Mouse (Mus musculus): ENCODE data around the gene Jmjd1c. TPM values are rescaled to one million over a fixed set of nuclear protein-coding genes. Genes with fewer than 3 reads are reported as not detected.

Jmjd1c gene
- total and polyA plus RNA-seq, 2 experiments from 2014 or later = 45.1 to 63.8 TPM

GRCm38 (mm10) chr10:67154647-67155046 is 58.7 kb downstream of the Jmjd1c start:
- WGBS = 93% methylated on average over 3 of the region's 3 CpGs
- no peak overlapping the region for H3K4me2 ChIP-seq (ENCODE audit: low read depth, low read length, poor library complexity, severe bottlenecking)
- ATAC-seq (ENCODE audit: low FRiP score) (no peak), DNase-seq (ENCODE audit: low spot score) (no peak)
- no peak overlapping the region for H3K27ac ChIP-seq (ENCODE audit: low read depth, low read length)
- H3K27me3 ChIP-seq (ENCODE audit: insufficient read depth, low read length) = no peaks in the 10 kb centered on the region
- H3K4me1 ChIP-seq (ENCODE audit: insufficient read depth, low read length) = no peaks in the 10 kb centered on the region
- H3K9me3 ChIP-seq (ENCODE audit: low read length) = no peaks in the 10 kb centered on the region
- H3K4me3 ChIP-seq (ENCODE audit: low read depth, low read length) = no peak overlapping the region
- H3K36me3 ChIP-seq (ENCODE audit: insufficient read depth, low read length) = no peaks in the 10 kb centered on the region
- no peak for TF ChIP-seq CTCF (IDR thresholded peaks at IDR 0.05)
- no peak overlapping the region for H3K9ac ChIP-seq (replicated peaks; ENCODE audit: low read length, poor library complexity, severe bottlenecking)

- H3K27me3 ChIP-seq (ENCODE audit: insufficient read depth, low read length) = no peaks in the 10 kb centered on the region
- no peak for DNase-seq (ENCODE audit: low spot score)
- no peaks in the 10 kb centered on the region for H3K4me1 ChIP-seq (ENCODE audit: insufficient read depth, low read length)
- no peaks in the 10 kb centered on the region for H3K9me3 ChIP-seq (ENCODE audit: low read length)
- 97% methylated on average over 1 of the region's 1 CpGs for WGBS
- H3K27ac ChIP-seq (ENCODE audit: low read depth, low read length) = no peak overlapping the region
- H3K9ac ChIP-seq (replicated peaks; ENCODE audit: low read length, poor library complexity, severe bottlenecking) = no peak overlapping the region
- no peaks in the 10 kb centered on the region for H3K36me3 ChIP-seq (ENCODE audit: insufficient read depth, low read length)
- no peak overlapping the region for H3K4me2 ChIP-seq (ENCODE audit: low read depth, low read length, poor library complexity, severe bottlenecking)
- no peak overlapping the region for H3K4me3 ChIP-seq (ENCODE audit: low read depth, low read length)
- TF ChIP-seq CTCF (IDR thresholded peaks at IDR 0.05) = no peak
- no peak for ATAC-seq (ENCODE audit: low FRiP score)
Observed at GRCm38 (mm10) chr10:67174049-67174448, 78.1 kb downstream of the Jmjd1c start.

DNA sequence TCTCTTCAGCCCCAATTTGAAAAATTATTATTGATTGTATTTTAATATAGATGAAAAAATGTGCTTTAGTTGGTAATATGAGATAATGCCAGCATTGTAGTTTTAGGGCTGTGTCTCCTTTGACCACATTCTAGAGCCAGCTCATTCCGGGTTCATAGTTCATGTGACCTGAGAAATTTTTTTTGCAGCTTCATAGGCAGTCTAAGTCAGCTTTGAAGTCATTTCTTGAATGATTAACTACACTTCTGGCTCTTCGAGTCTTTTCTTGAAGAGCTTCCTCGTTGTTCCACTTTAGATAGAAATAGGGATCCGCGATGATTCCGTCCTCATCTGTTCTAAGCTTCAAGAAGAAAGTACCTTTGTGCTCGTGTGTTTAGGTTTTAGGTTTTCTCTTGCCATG is 80.1 kb downstream of the Jmjd1c start:
- WGBS = 85% methylated on average over 7 of the region's 7 CpGs
- Histone ChIP-seq H3K9ac (replicated peaks; ENCODE audit: low read length, poor library complexity, severe bottlenecking) (no peak overlapping the region), H3K27me3 (ENCODE audit: insufficient read depth, low read length) (no peaks in the 10 kb centered on the region), H3K27ac (ENCODE audit: low read depth, low read length) (no peak overlapping the region), H3K4me3 (ENCODE audit: low read depth, low read length) (no peak overlapping the region), H3K36me3 (ENCODE audit: insufficient read depth, low read length) (no peaks in the 10 kb centered on the region), H3K4me2 (ENCODE audit: low read depth, low read length, poor library complexity, severe bottlenecking) (no peak overlapping the region), H3K4me1 (ENCODE audit: insufficient read depth, low read length) (no peaks in the 10 kb centered on the region), H3K9me3 (ENCODE audit: low read length) (no peaks in the 10 kb centered on the region)
- no peak for ATAC-seq (ENCODE audit: low FRiP score)
- DNase-seq (ENCODE audit: low spot score) = no peak
- TF ChIP-seq CTCF (IDR thresholded peaks at IDR 0.05) = no peak

DNA sequence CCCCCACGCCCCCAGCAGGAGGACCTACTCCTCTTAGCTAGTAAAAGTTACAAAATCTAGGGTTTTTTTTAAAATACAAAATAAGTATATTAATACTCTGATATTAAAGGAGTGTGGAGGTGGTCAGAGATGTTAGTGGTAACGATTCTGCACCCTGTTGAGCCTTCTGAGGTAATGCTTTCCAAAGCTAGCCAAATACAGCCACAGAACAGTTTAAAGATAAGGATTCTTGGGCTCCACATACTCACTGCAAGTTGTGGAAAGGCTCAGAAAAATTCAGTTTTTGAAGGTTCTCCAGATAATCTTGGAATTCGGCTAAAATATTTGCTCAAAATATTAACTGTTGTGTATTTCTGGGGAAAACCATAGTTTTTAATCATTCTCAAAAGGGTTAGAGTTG is 81.0 kb downstream of the Jmjd1c start:
- no peaks in the 10 kb centered on the region for H3K36me3 ChIP-seq (ENCODE audit: insufficient read depth, low read length)
- 65% methylated on average over 3 of the region's 3 CpGs for WGBS

GRCm38 (mm10) chr10:67177410-67177809 is 81.5 kb downstream of the Jmjd1c start:
- no peaks in the 10 kb centered on the region for H3K36me3 ChIP-seq (ENCODE audit: insufficient read depth, low read length)
- H3K9ac ChIP-seq (replicated peaks; ENCODE audit: low read length, poor library complexity, severe bottlenecking) = no peak overlapping the region
- no peak overlapping the region for H3K4me3 ChIP-seq (ENCODE audit: low read depth, low read length)
- H3K27me3 ChIP-seq (ENCODE audit: insufficient read depth, low read length) = no peaks in the 10 kb centered on the region
- H3K4me1 ChIP-seq (ENCODE audit: insufficient read depth, low read length) = no peaks in the 10 kb centered on the region
- ATAC-seq (ENCODE audit: low FRiP score) (no peak), DNase-seq (ENCODE audit: low spot score) (no peak)
- no peak for TF ChIP-seq CTCF (IDR thresholded peaks at IDR 0.05)
- no peak overlapping the region for H3K4me2 ChIP-seq (ENCODE audit: low read depth, low read length, poor library complexity, severe bottlenecking)
- H3K27ac ChIP-seq (ENCODE audit: low read depth, low read length) = no peak overlapping the region
- no peaks in the 10 kb centered on the region for H3K9me3 ChIP-seq (ENCODE audit: low read length)
- 78% methylated on average over 4 of the region's 4 CpGs for WGBS

More for the DNA sequence above, 81.0 kb downstream of the Jmjd1c start:
- Histone ChIP-seq H3K4me1 (ENCODE audit: insufficient read depth, low read length) (no peaks in the 10 kb centered on the region), H3K27ac (ENCODE audit: low read depth, low read length) (no peak overlapping the region), H3K9me3 (ENCODE audit: low read length) (no peaks in the 10 kb centered on the region), H3K4me3 (ENCODE audit: low read depth, low read length) (no peak overlapping the region), H3K9ac (replicated peaks; ENCODE audit: low read length, poor library complexity, severe bottlenecking) (no peak overlapping the region), H3K27me3 (ENCODE audit: insufficient read depth, low read length) (no peaks in the 10 kb centered on the region), H3K4me2 (ENCODE audit: low read depth, low read length, poor library complexity, severe bottlenecking) (no peak overlapping the region)
- no peak for DNase-seq (ENCODE audit: low spot score)
- ATAC-seq (ENCODE audit: low FRiP score) = no peak
- TF ChIP-seq CTCF (IDR thresholded peaks at IDR 0.05) = no peak

- ATAC-seq (ENCODE audit: low FRiP score) (no peak), DNase-seq (ENCODE audit: low spot score) (no peak)
- Histone ChIP-seq H3K27ac (ENCODE audit: low read depth, low read length) (no peak overlapping the region), H3K9ac (replicated peaks; ENCODE audit: low read length, poor library complexity, severe bottlenecking) (no peak overlapping the region), H3K27me3 (ENCODE audit: insufficient read depth, low read length) (no peaks in the 10 kb centered on the region), H3K9me3 (ENCODE audit: low read length) (no peaks in the 10 kb centered on the region), H3K4me2 (ENCODE audit: low read depth, low read length, poor library complexity, severe bottlenecking) (no peak overlapping the region), H3K4me3 (ENCODE audit: low read depth, low read length) (no peak overlapping the region), H3K36me3 (ENCODE audit: insufficient read depth, low read length) (no peaks in the 10 kb centered on the region), H3K4me1 (ENCODE audit: insufficient read depth, low read length) (no peaks in the 10 kb centered on the region)
- TF ChIP-seq CTCF (IDR thresholded peaks at IDR 0.05) = no peak
- 95% methylated on average over 8 of the region's 8 CpGs for WGBS
Observed at GRCm38 (mm10) chr10:67180021-67180420, 84.1 kb downstream of the Jmjd1c start.

Data from midbrain, postnatal 0 days (tissue).